Mouse (Mus musculus) liver, postnatal 0 days (tissue): ENCODE data around the gene Zfhx2. TPM values are rescaled to one million over a fixed set of nuclear protein-coding genes. Genes with fewer than 3 reads are reported as not detected.

Experiments used
- ATAC-seq: fragments of 200-750 bp; cut with Nextera tagmentation; 2 replicates; pipeline ENCODE4 v1.8.0; 2017; ENCODE audit warnings: mild to moderate bottlenecking, moderate library complexity
- DNase-seq: peaks from one replicate; pipeline ENCODE4 v3.0.0-alpha.2; 2016
- H3K27ac ChIP-seq: fragments of 300-500 bp; sonication (generic); 2 replicates; pipeline ENCODE4 v1.5.1; 2014; ENCODE audit warnings: antibody characterized with exemption, moderate library complexity, mild to moderate bottlenecking, low read depth
- H3K27me3 ChIP-seq: fragments of 300-500 bp; sonication (generic); 2 replicates; pipeline ENCODE4 v1.6.1; 2014; ENCODE audit warnings: low read length, control low read depth, mixed read lengths; ENCODE audit not compliant: insufficient read depth
- H3K36me3 ChIP-seq: fragments of 300-500 bp; sonication (generic); replicated peaks from 2 replicates; pipeline ENCODE4 v1.6.1; 2014; ENCODE audit warnings: mild to moderate bottlenecking, control low read depth, low read length, moderate library complexity, mixed read lengths; ENCODE audit not compliant: insufficient read depth
- H3K4me1 ChIP-seq: fragments of 300-500 bp; sonication (generic); 2 replicates; pipeline ENCODE4 v1.6.1; 2014; ENCODE audit warnings: antibody characterized with exemption, mild to moderate bottlenecking, control low read depth; ENCODE audit not compliant: insufficient read depth
- H3K4me2 ChIP-seq: fragments of 300-500 bp; sonication (generic); 2 replicates; pipeline ENCODE4 v1.6.1; 2014; ENCODE audit warnings: low read depth, mild to moderate bottlenecking, low read length, moderate library complexity, mixed read lengths
- H3K4me3 ChIP-seq: fragments of 300-500 bp; sonication (generic); 2 replicates; pipeline ENCODE4 v1.5.1; 2014; ENCODE audit warnings: low read depth, low read length
- H3K9ac ChIP-seq: fragments of 300-500 bp; sonication (generic); replicated peaks from 2 replicates; pipeline ENCODE4 v1.6.1; 2014; ENCODE audit warnings: mild to moderate bottlenecking, moderate library complexity
- H3K9me3 ChIP-seq: fragments of 300-500 bp; sonication (generic); 2 replicates; pipeline ENCODE4 v1.6.1; 2016; ENCODE audit warnings: mild to moderate bottlenecking, control low read depth, low read length, mixed read lengths
- CTCF ChIP-seq: sonication (generic); IDR thresholded peaks from 2 replicates; pipeline ENCODE4 v1.5.1; 2016; ENCODE audit warnings: antibody characterized with exemption, low read depth
- EP300 ChIP-seq: IDR thresholded peaks from 2 replicates; pipeline ENCODE4 v1.6.1; 2016; ENCODE audit warnings: antibody characterized with exemption, low read depth, mild to moderate bottlenecking
- WGBS: fragments of 180-500 bp; shearing (Covaris S2); extraction: QIAGEN DNeasy Blood & Tissue Kit; methylation state at CpG from one replicate; pipeline ENCODE4 v1.1.7; 2014; ENCODE audit not compliant: insufficient replicate concordance; 5-methylcytosine and 5-hydroxymethylcytosine counted together
- polyA plus RNA-seq: library from polyadenylated mRNA; unstranded; fragments of >200 nt; fragmentation: Nextera tagmentation; extraction: Ambion mirVana; gene quantifications from 2 replicates; pipeline ENCODE4 v1.2.1, GENCODE M21; 2015

The Zfhx2 gene
- polyA plus RNA-seq, 1 experiment from 2014 or later, result 1.0 TPM

GRCm38 (mm10) chr14:55109048-55109873, 17.1 kb upstream of the Zfhx2 start:
- Histone ChIP-seq H3K4me2 (no peak overlapping the region), H3K4me3 (no peak overlapping the region), H3K27me3 (peaks cover 44% of the 10 kb centered on the region), H3K27ac (no peak overlapping the region), H3K36me3 (no peaks in the 10 kb centered on the region), H3K4me1 (peaks cover 12% of the 10 kb centered on the region), H3K9me3 (no peaks in the 10 kb centered on the region), H3K9ac (no peak overlapping the region)
- TF ChIP-seq CTCF, result no peak
- no peak for TF ChIP-seq EP300
- ATAC-seq (no peak), DNase-seq (no peak)
- 18% methylated on average over 21 of the region's 21 CpGs for WGBS

- H3K27me3 ChIP-seq, result peaks cover 35% of the 10 kb centered on the region
- 41% methylated on average over 9 of the region's 9 CpGs for WGBS
- H3K9ac ChIP-seq, result no peak overlapping the region
- peaks cover 2% of the 10 kb centered on the region; the same call in 1 of the 2 replicates for H3K36me3 ChIP-seq
- no peak for ATAC-seq
- H3K9me3 ChIP-seq, result no peaks in the 10 kb centered on the region
- DNase-seq, result peak; percentile 14
- H3K4me2 ChIP-seq, result no peak overlapping the region
- peaks cover 12% of the 10 kb centered on the region for H3K4me1 ChIP-seq
- no peak overlapping the region for H3K27ac ChIP-seq
- TF ChIP-seq EP300 (no peak), CTCF (no peak)
- H3K4me3 ChIP-seq, result no peak overlapping the region
Measured at GRCm38 (mm10) chr14:55108202-55108870, 16.2 kb upstream of the Zfhx2 start.

- no peak overlapping the region for H3K9ac ChIP-seq
- H3K9me3 ChIP-seq, result no peaks in the 10 kb centered on the region
- no peak overlapping the region for H3K27ac ChIP-seq
- no peak overlapping the region for H3K4me3 ChIP-seq
- ATAC-seq (no peak), DNase-seq (no peak)
- peaks cover 27% of the 10 kb centered on the region for H3K27me3 ChIP-seq
- H3K4me1 ChIP-seq, result peaks cover 12% of the 10 kb centered on the region
- no peak overlapping the region for H3K4me2 ChIP-seq
- TF ChIP-seq CTCF, result no peak
- no peak for TF ChIP-seq EP300
- peaks cover 5% of the 10 kb centered on the region; the same call in 1 of the 2 replicates for H3K36me3 ChIP-seq
- WGBS, result 86% methylated on average over 8 of the region's 8 CpGs
Measured at GRCm38 (mm10) chr14:55106990-55107389, 14.9 kb upstream of the Zfhx2 start.

- H3K4me2 ChIP-seq, result peak within 1 kb of the TSS; percentile 96
- H3K27me3 ChIP-seq, result peaks cover 20% of the 10 kb centered on the region
- peak; percentile 84 for DNase-seq
- no peak for TF ChIP-seq EP300
- peak; percentile 30 for TF ChIP-seq CTCF
- H3K4me3 ChIP-seq, result peak within 1 kb of the TSS; percentile 69
- 1% methylated on average over 39 of the region's 39 CpGs for WGBS
- peak within 1 kb of the TSS; percentile 66 for H3K9ac ChIP-seq
- no peaks in the 10 kb centered on the region for H3K9me3 ChIP-seq
- peaks cover 12% of the 10 kb centered on the region for H3K4me1 ChIP-seq
- ATAC-seq, result peak; percentile 89
- H3K36me3 ChIP-seq, result peaks cover 5% of the 10 kb centered on the region
- no peak within 1 kb of the TSS; the same call in 1 of the 2 replicates for H3K27ac ChIP-seq
Measured at GRCm38 (mm10) chr14:55105836-55106809, 14.0 kb upstream of the Zfhx2 start, which contains the start of gene Ap1g2. Gene Ap1g2, minus strand, starts transcription at chr14:55106593.

- 13% methylated on average over 7 of the region's 7 CpGs for WGBS
- H3K36me3 ChIP-seq, result peaks cover 13% of the 10 kb centered on the region
- H3K27ac ChIP-seq, result no peak overlapping the region
- H3K9me3 ChIP-seq, result no peaks in the 10 kb centered on the region
- no peak for ATAC-seq
- TF ChIP-seq CTCF (no peak), EP300 (no peak)
- peaks cover 16% of the 10 kb centered on the region for H3K27me3 ChIP-seq
- peak overlapping the region; percentile 96 for H3K4me2 ChIP-seq
- no peak for DNase-seq
- H3K4me3 ChIP-seq, result peak overlapping the region; percentile 69
- peaks cover 12% of the 10 kb centered on the region for H3K4me1 ChIP-seq
- peak overlapping the region; percentile 66 for H3K9ac ChIP-seq
Measured at GRCm38 (mm10) chr14:55105386-55105785, 13.3 kb upstream of the Zfhx2 start.
